Mouse (Mus musculus) lung, postnatal 0 days (tissue): Measurements from ENCODE around the gene Pla2g12b.

Source experiments
- CTCF ChIP-seq: IDR thresholded peaks from 2 replicates; pipeline ENCODE4 v1.5.1; 2016; ENCODE audit warnings: antibody characterized with exemption, mild to moderate bottlenecking
- EP300 ChIP-seq: IDR thresholded peaks from 2 replicates; pipeline ENCODE4 v1.6.1; 2016; ENCODE audit warnings: antibody characterized with exemption, mild to moderate bottlenecking, control low read depth

DNA sequence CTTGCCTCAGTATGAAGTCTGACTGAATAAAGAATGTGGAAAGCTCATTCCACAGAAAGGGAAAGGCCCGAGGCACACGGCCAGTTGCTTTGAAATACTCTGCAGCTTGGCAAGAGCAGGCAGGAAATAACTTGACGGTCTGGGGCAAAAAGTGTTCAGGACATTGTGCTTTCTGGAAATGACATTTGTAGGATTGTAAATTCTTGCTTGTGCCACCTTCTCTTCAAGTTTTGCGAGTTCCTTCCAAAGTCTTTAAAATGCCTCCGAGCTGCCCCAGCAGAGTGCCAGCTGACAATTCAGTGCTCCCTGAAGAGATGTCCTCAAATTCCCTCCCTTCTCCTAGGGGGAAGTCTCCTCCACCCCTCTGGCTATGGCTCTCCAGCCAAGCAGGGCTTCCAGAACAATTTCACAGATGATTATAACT is 36.1 kb downstream of the Pla2g12b start:
- TF ChIP-seq CTCF = no peak
- TF ChIP-seq EP300 = 0 out of 2 replicates have a peak, but pooled peaks have one; percentile 15
